Mouse (Mus musculus): ENCODE measurements around the gene Arhgef7. TPM values are rescaled to one million over a fixed set of nuclear protein-coding genes. Genes with fewer than 3 reads are reported as not detected.
A peak's percentile ranks its signal among the peaks of the same experiment; 100 is the strongest.

Arhgef7 gene
- total RNA-seq, 2 experiments from 2014 or later, result 129 to 140 TPM

DNA sequence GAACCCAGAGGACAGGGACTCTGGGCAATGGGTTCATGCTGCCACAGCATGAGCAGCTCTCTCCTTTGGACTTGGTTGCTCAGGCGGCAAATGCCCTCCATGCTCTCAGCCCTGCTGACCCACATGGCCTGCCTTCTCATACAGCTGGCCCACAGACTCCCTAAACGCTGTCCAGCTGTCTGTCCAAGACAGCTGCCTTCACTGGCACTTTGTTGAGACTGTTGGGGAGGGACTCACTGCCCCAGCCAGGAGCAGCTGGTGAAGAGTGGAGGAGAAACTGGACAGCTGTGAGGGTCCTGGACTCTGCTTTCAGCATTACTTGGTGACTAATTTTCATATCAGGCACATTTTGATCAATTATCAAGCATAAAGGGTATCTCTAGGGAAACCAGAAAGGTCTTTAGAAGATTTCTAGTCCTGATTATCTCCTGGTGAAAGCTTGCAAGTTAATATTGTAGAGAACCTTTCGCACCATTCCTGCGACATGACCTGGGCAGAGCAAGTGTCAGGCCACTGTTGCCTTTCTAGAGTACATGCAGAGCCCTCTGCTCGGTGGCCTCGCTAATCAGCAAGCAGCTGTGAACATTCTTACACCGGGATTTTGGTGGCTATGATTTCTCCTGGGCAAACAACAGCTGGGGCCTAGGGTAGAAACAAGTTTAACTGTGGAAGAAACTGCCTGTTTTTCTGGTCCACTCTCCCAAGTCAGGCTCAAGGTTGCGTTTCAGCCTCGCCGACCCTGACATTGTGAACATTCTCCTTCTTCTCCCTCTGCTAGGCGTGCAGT lies 25.8 kb downstream of the Arhgef7 start:
- TF ChIP-seq CTCF (IDR thresholded peaks at IDR 0.05), result no peak
- no peak overlapping the region for H3K4me3 ChIP-seq
- DNase-seq (ENCODE audit: extremely low spot score in 1 of 2, low spot score in 2 of 2), result no peak
- intact Hi-C loops (cut with DNase I), result no loop called here
- no peak overlapping the region for H3K27ac ChIP-seq

DNA sequence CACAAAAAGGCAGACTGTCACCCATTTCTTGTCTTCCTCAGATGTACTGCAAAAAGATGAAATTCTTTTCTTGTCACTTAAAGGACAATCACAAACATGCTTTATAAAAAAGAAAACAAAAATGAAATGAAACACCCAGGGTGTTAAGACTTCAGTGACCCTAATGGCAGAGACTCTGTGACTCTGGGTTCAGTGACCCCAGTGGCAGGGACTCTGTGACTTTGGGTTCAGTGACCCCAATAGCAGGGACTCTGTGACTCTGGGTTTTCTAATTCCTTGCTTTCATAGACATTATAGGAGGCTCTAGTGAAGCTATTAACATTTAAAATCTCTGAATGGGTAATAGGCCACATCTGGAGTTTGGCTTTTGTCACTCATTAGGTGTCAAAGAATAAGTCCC lies 27.2 kb downstream of the Arhgef7 start:
- Histone ChIP-seq H3K4me3 (no peak overlapping the region), H3K27ac (no peak overlapping the region)
- intact Hi-C loops (cut with DNase I), result loop anchor here (5.0 kb wide), 1 partner anchor 188 kb away; no protein-coding TSS in a partner anchor
- DNase-seq (ENCODE audit: extremely low spot score in 1 of 2, low spot score in 2 of 2), result no peak
- TF ChIP-seq CTCF (IDR thresholded peaks at IDR 0.05), result no peak

- intact Hi-C loops (cut with DNase I), result loop anchor here (2.0 to 5.0 kb wide), 2 partner anchors 169 to 186 kb away; no protein-coding TSS in a partner anchor
- TF ChIP-seq CTCF (IDR thresholded peaks at IDR 0.05), result peak; percentile 73
- Histone ChIP-seq H3K27ac (no peak overlapping the region), H3K4me3 (no peak overlapping the region)
- peak; percentile 62 to 65 for DNase-seq (ENCODE audit: extremely low spot score in 1 of 2, low spot score in 2 of 2)
Observed at GRCm38 (mm10) chr8:11755873-11756272, 28.4 kb downstream of the Arhgef7 start.

- Histone ChIP-seq H3K4me3 (peak overlapping the region; percentile 76), H3K27ac (peak overlapping the region; percentile 91)
- TF ChIP-seq CTCF (IDR thresholded peaks at IDR 0.05), result no peak
- intact Hi-C loops (cut with DNase I), result loop anchor here (2.0 to 5.0 kb wide), 4 partner anchors 29 to 184 kb away; no protein-coding TSS in a partner anchor
- peak; percentile 90 to 94 for DNase-seq (ENCODE audit: extremely low spot score in 1 of 2, low spot score in 2 of 2)
Observed at GRCm38 (mm10) chr8:11757568-11758481, 30.3 kb downstream of the Arhgef7 start.

- intact Hi-C loops (cut with DNase I), result loop anchor here (2.0 to 5.0 kb wide), 3 partner anchors 30 to 184 kb away; no protein-coding TSS in a partner anchor
Observed at GRCm38 (mm10) chr8:11758482-11759281, 31.2 kb downstream of the Arhgef7 start.

GRCm38 (mm10) chr8:11761551-11761950 lies 34.0 kb downstream of the Arhgef7 start:
- no peak for TF ChIP-seq CTCF (IDR thresholded peaks at IDR 0.05)
- H3K27ac ChIP-seq, result peak overlapping the region; percentile 52; the same call in 1 of the 2 replicates

More at GRCm38 (mm10) chr8:11758482-11759281, 31.2 kb downstream of the Arhgef7 start:
- peak overlapping the region; percentile 91 for H3K27ac ChIP-seq
- DNase-seq (ENCODE audit: extremely low spot score in 1 of 2, low spot score in 2 of 2), result peak in 1 of 2 experiments; percentile 24
- peak overlapping the region; percentile 76 for H3K4me3 ChIP-seq
- TF ChIP-seq CTCF (IDR thresholded peaks at IDR 0.05), result peak; percentile 11

DNA sequence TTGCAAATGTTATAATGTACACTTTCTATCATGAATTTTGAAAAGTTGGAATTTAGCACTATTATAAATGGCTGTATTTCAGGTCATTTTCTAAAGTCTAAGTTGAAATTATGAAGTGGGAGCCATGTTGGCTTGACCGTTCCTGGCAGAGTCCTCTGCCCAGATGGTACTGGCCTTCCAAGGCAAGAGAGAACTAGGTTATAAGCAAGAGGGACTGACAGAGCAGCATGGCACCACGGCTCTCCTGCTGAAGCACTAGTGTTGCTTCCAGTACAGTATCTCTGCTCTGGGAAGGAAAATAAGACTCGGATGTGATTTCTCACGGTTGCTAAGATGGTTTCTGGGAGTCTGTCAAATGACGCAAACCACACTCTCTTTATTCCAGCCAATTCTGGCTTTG lies 34.5 kb downstream of the Arhgef7 start:
- Histone ChIP-seq H3K27ac (peak overlapping the region; percentile 52), H3K4me3 (no peak overlapping the region)
- no peak for DNase-seq (ENCODE audit: extremely low spot score in 1 of 2, low spot score in 2 of 2)
- no peak for TF ChIP-seq CTCF (IDR thresholded peaks at IDR 0.05)
- intact Hi-C loops (cut with DNase I), result no loop called here

More at GRCm38 (mm10) chr8:11761551-11761950, 34.0 kb downstream of the Arhgef7 start:
- DNase-seq (ENCODE audit: extremely low spot score in 1 of 2, low spot score in 2 of 2), result no peak
- intact Hi-C loops (cut with DNase I), result no loop called here
- H3K4me3 ChIP-seq, result no peak overlapping the region

DNA sequence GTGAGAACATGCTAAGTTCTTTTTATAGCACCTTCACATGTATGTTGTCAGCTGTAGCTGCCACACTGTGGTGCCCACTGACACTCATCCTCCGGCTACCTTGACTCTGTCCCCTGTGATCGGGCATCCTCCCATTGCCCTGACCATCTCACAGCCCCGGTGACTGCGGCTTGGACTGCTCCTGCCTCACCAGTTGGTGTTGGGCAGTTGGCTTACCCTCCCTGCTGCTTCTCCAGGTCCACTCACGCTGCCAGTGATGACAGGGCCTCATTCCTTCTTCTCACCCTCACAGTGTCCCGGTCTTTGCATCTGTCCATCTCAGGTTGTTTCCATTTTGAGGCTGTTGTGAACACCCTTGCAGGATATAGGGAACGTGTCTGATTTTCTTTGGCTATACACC lies 35.3 kb downstream of the Arhgef7 start:
- DNase-seq (ENCODE audit: extremely low spot score in 1 of 2, low spot score in 2 of 2), result no peak
- Histone ChIP-seq H3K27ac (peak overlapping the region; percentile 52), H3K4me3 (no peak overlapping the region)
- intact Hi-C loops (cut with DNase I), result no loop called here
- no peak for TF ChIP-seq CTCF (IDR thresholded peaks at IDR 0.05)

DNA sequence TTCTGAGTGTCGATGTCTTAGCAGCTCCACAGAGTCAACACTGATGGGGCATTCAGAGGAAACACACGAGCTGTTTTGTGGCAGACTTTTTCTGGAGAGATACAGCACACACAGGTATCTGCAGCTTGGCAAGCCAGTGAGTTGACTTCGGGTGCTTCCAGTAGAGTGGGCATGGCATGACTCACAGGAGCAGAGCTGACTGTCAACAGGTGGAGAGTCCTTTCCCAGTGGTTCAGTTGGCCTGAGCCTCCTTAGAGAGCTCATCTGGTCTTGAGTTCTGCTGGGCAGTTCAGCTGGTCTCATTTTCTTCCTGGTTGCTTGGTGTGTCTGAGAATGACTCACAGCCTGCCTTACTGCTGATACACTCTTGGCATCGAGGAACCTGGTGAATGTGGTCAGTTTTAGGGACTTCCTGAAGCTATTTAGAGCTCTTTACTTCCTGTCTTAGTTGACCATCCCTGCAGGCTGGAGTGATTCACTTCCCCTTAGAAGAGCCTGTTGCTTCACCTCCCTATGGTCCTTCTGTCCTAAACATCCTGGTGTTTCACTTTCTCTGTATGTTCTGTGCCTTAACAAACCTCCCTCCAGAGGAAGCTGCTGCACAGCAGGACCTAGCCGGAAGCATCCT lies 39.8 kb downstream of the Arhgef7 start:
- intact Hi-C loops (cut with DNase I), result no loop called here
- no peak for TF ChIP-seq CTCF (IDR thresholded peaks at IDR 0.05)
- Histone ChIP-seq H3K4me3 (no peak overlapping the region), H3K27ac (no peak overlapping the region)
- no peak for DNase-seq (ENCODE audit: extremely low spot score in 1 of 2, low spot score in 2 of 2)

- Histone ChIP-seq H3K27ac (no peak overlapping the region), H3K4me3 (no peak overlapping the region)
- no peak for DNase-seq (ENCODE audit: extremely low spot score in 1 of 2, low spot score in 2 of 2)
- no peak for TF ChIP-seq CTCF (IDR thresholded peaks at IDR 0.05)
- intact Hi-C loops (cut with DNase I), result no loop called here
Observed at GRCm38 (mm10) chr8:11770001-11770400, 42.5 kb downstream of the Arhgef7 start.

Data from left cerebral cortex, adult 2 months (tissue).